Mouse (Mus musculus): ENCODE measurements around the gene Pam16.
A peak's percentile ranks its signal among the peaks of the same experiment; 100 is the strongest.

Pam16 gene

GRCm38 (mm10) chr16:4608532-4609059, 16.2 kb downstream of the Pam16 start:
- DNase-seq (ENCODE audit: low spot score): no peak

GRCm38 (mm10) chr16:4607818-4608531, 16.8 kb downstream of the Pam16 start:
- peak; percentile 89 for DNase-seq (ENCODE audit: low spot score)

- DNase-seq (ENCODE audit: low spot score): peak; percentile 35
Observed at GRCm38 (mm10) chr16:4606431-4607084, 18.2 kb downstream of the Pam16 start.

- DNase-seq (ENCODE audit: low spot score): peak; percentile 43
Observed at GRCm38 (mm10) chr16:4605514-4606131, 19.2 kb downstream of the Pam16 start.

GRCm38 (mm10) chr16:4604293-4604837, 20.4 kb downstream of the Pam16 start:
- no peak for DNase-seq (ENCODE audit: low spot score)

- DNase-seq (ENCODE audit: low spot score): no peak
Observed at GRCm38 (mm10) chr16:4603453-4603837, 21.3 kb downstream of the Pam16 start.

GRCm38 (mm10) chr16:4602766-4603452, 21.9 kb downstream of the Pam16 start:
- peak; percentile 26 for DNase-seq (ENCODE audit: low spot score)

GRCm38 (mm10) chr16:4602189-4602588, 22.6 kb downstream of the Pam16 start:
- peak; percentile 39 for DNase-seq (ENCODE audit: low spot score)

- no peak for DNase-seq (ENCODE audit: low spot score)
Observed at GRCm38 (mm10) chr16:4600701-4601310, 24.0 kb downstream of the Pam16 start.

- DNase-seq (ENCODE audit: low spot score): no peak
Observed at GRCm38 (mm10) chr16:4599616-4600015, 25.2 kb downstream of the Pam16 start.

GRCm38 (mm10) chr16:4598891-4599543, 25.8 kb downstream of the Pam16 start:
- DNase-seq (ENCODE audit: low spot score): peak; percentile 60

- DNase-seq (ENCODE audit: low spot score): no peak
Observed at GRCm38 (mm10) chr16:4598041-4598440, 26.7 kb downstream of the Pam16 start.

- no peak for DNase-seq (ENCODE audit: low spot score)
Observed at GRCm38 (mm10) chr16:4597296-4597695, 27.5 kb downstream of the Pam16 start.

- no peak for DNase-seq (ENCODE audit: low spot score)
Observed at GRCm38 (mm10) chr16:4596836-4597235, 28.0 kb downstream of the Pam16 start.

GRCm38 (mm10) chr16:4596141-4596728, 28.6 kb downstream of the Pam16 start:
- DNase-seq (ENCODE audit: low spot score): peak; percentile 88

- no peak for DNase-seq (ENCODE audit: low spot score)
Observed at GRCm38 (mm10) chr16:4595527-4595963, 29.2 kb downstream of the Pam16 start.

GRCm38 (mm10) chr16:4594814-4595526, 29.8 kb downstream of the Pam16 start:
- peak; percentile 54 for DNase-seq (ENCODE audit: low spot score)

- DNase-seq (ENCODE audit: low spot score): peak; percentile 92
Observed at GRCm38 (mm10) chr16:4593971-4594813, 30.6 kb downstream of the Pam16 start, which contains the start of gene Glis2. Gene Glis2, plus strand, starts transcription at chr16:4594713.

Measured in embryo, embryonic 10.5 days (tissue).